Mouse (Mus musculus) stomach, embryonic 15.5 days (tissue): ENCODE measurements around the gene Ttll3. TPM values are rescaled to one million over a fixed set of nuclear protein-coding genes. Genes with fewer than 3 reads are reported as not detected.

Source experiments
- ATAC-seq: fragments of 200-750 bp; cut with Nextera tagmentation; 2 replicates; pipeline ENCODE4 v1.8.0; 2017; ENCODE audit warnings: low read depth, moderate number of reproducible peaks, moderate TSS enrichment; ENCODE audit not compliant: insufficient read depth, low FRiP score
- H3K27ac ChIP-seq: fragments of 300-500 bp; sonication (generic); 2 replicates; pipeline ENCODE4 v1.5.1; 2015; ENCODE audit warnings: mild to moderate bottlenecking, inconsistent platforms
- H3K27me3 ChIP-seq: fragments of 300-500 bp; sonication (generic); replicated peaks from 2 replicates; pipeline ENCODE4 v1.6.1; 2015; ENCODE audit warnings: inconsistent platforms
- H3K36me3 ChIP-seq: fragments of 300-500 bp; sonication (generic); 2 replicates; pipeline ENCODE4 v1.6.1; 2015; ENCODE audit warnings: inconsistent platforms
- H3K4me1 ChIP-seq: fragments of 300-500 bp; sonication (generic); 2 replicates; pipeline ENCODE4 v1.6.1; 2015; ENCODE audit warnings: inconsistent platforms
- H3K4me2 ChIP-seq: fragments of 300-500 bp; sonication (generic); 2 replicates; pipeline ENCODE4 v1.6.1; 2015; ENCODE audit warnings: mild to moderate bottlenecking, inconsistent platforms
- H3K4me3 ChIP-seq: fragments of 300-500 bp; sonication (generic); replicated peaks from 2 replicates; pipeline ENCODE4 v1.5.1; 2015; ENCODE audit warnings: inconsistent platforms
- H3K9ac ChIP-seq: fragments of 300-500 bp; sonication (generic); 2 replicates; pipeline ENCODE4 v1.6.1; 2015; ENCODE audit warnings: inconsistent platforms
- H3K9me3 ChIP-seq: fragments of 300-500 bp; sonication (generic); 2 replicates; pipeline ENCODE4 v1.6.1; 2016; ENCODE audit warnings: inconsistent platforms
- WGBS: fragments of 180-500 bp; shearing (Covaris S2); methylation state at CpG from one replicate; pipeline ENCODE4 v1.1.7; 2015; 5-methylcytosine and 5-hydroxymethylcytosine counted together
- polyA plus RNA-seq: library from polyadenylated mRNA; unstranded; fragments of >200 nt; fragmentation: Nextera tagmentation; extraction: Ambion mirVana; gene quantifications from 2 replicates; pipeline ENCODE4 v1.2.1, GENCODE M21; 2015

The Ttll3 gene
- polyA plus RNA-seq, 1 experiment from 2014 or later = 3.2 TPM

DNA sequence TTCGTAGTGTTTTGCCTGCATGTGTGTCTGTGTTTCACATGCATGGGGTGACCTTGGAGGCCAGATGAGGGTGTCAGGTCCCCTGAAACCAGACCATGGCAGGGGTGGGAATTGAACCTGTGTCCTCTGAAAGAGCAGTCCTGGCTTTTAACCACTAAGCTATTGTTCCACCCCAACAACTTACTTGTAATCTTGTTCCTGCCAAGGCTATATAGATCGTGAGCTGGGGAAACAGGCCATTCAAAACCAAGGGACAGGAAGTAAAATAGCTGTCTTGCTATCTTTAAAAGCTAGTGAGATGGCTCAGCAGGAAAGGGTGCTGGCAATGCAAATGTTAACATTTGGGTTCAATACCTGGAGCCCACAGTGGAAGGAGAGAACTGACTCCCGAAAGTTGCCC lies 40.9 kb downstream of the Ttll3 start:
- H3K27me3 ChIP-seq = no peaks in the 10 kb centered on the region
- H3K4me3 ChIP-seq = no peak overlapping the region
- ATAC-seq = no peak
- H3K4me2 ChIP-seq = no peak overlapping the region
- H3K9ac ChIP-seq = no peak overlapping the region
- no peak overlapping the region for H3K27ac ChIP-seq
- 77% methylated on average over 3 of the region's 3 CpGs for WGBS
- no peaks in the 10 kb centered on the region for H3K36me3 ChIP-seq
- H3K9me3 ChIP-seq = no peaks in the 10 kb centered on the region
- H3K4me1 ChIP-seq = no peaks in the 10 kb centered on the region

DNA sequence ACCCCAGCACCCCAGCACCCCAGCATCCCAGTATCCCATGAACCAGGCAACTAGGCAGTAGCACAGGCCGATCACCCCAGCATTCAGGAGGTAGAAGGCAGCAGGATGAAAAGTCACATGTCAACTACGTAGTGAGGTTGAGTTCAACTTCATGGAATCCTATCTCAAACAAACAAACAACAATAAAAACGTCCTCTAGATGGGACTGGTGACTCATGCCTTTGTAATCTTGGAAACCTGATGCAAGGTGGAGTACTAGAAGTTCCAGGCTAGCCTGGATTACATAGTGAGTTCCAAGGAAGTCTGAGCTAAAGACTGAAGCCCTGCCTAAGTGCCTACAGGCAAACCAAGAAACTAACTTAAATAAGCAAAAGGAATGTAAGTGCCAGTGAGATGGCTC lies 41.8 kb downstream of the Ttll3 start:
- Histone ChIP-seq H3K4me2 (no peak overlapping the region), H3K27ac (no peak overlapping the region), H3K9me3 (no peaks in the 10 kb centered on the region), H3K36me3 (no peaks in the 10 kb centered on the region), H3K4me3 (no peak overlapping the region), H3K27me3 (no peaks in the 10 kb centered on the region), H3K4me1 (no peaks in the 10 kb centered on the region), H3K9ac (no peak overlapping the region)
- WGBS = 52% methylated on average over 3 of the region's 3 CpGs
- ATAC-seq = no peak

DNA sequence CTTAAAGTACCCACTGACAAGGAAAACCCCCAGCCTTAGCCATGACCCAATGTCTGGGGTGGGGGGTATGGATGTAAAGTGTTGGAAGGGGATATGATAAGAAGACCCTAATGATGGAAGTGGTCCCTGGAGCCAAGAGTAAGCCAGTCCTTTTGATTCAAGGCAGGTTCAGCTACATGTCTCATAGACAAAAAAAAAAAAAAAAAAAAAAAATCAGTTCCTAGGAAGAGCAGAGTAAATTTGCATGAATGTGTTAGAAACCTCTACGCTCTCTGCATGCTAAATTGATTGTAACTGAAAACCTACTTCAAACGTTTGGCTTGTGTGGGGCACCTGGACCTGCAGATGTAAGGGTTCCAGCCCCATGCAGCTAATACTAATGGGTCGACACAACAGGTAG lies 42.7 kb downstream of the Ttll3 start:
- H3K27ac ChIP-seq = no peak overlapping the region
- WGBS = 60% methylated on average over 3 of the region's 3 CpGs
- H3K4me3 ChIP-seq = no peak overlapping the region

DNA sequence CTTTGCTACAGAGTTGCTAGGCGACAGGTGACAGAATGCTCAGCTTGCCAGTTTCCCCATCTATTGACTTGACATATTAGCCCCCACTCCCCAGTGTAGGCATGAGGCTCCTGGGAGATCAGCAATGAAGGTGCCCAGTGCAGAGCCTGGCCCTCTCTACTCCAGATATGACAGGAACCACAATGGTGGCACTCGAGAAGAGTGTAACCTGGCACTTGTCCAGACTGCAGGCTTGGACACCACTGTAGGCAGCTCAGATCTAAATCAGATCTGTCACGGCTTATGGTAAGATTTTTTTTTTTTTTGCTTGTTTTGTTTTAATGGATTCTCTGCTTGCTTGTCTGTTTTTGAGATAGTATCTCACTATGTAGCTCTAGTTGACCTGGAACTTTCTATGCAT lies 44.6 kb downstream of the Ttll3 start:
- Histone ChIP-seq H3K4me3 (no peak overlapping the region), H3K9ac (no peak overlapping the region), H3K4me1 (no peaks in the 10 kb centered on the region)

More for the DNA sequence above, 42.7 kb downstream of the Ttll3 start:
- no peak for ATAC-seq
- H3K9me3 ChIP-seq = no peaks in the 10 kb centered on the region
- H3K4me2 ChIP-seq = no peak overlapping the region
- no peaks in the 10 kb centered on the region for H3K27me3 ChIP-seq
- no peaks in the 10 kb centered on the region for H3K36me3 ChIP-seq
- no peaks in the 10 kb centered on the region for H3K4me1 ChIP-seq
- H3K9ac ChIP-seq = no peak overlapping the region

DNA sequence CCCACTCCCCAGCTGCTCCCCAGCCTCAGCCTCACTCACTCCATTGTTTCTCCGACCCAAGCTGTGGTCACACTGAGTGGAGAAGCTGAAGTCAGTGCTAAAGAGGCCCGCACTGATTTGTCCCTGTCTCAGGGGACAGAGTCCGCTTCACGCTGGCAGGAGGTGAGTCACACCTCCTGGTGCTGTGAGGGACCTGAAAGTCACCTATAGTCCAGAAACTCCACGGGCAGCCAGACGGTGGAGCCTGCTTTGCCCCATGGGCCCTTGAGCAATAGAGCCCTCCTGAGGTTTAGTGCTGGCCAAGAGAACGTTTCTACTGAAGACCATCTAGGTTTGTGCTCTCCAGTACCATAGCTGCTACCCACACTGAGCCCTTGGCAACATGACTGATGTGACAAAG lies 45.6 kb downstream of the Ttll3 start:
- Histone ChIP-seq H3K4me1 (no peaks in the 10 kb centered on the region), H3K36me3 (no peaks in the 10 kb centered on the region), H3K4me2 (no peak overlapping the region), H3K27me3 (no peaks in the 10 kb centered on the region), H3K27ac (no peak overlapping the region), H3K9me3 (no peaks in the 10 kb centered on the region), H3K4me3 (no peak overlapping the region), H3K9ac (no peak overlapping the region)
- ATAC-seq = peak; percentile 84
- 64% methylated on average over 7 of the region's 7 CpGs for WGBS

More for the DNA sequence above, 44.6 kb downstream of the Ttll3 start:
- no peak overlapping the region for H3K27ac ChIP-seq
- H3K4me2 ChIP-seq = no peak overlapping the region
- no peaks in the 10 kb centered on the region for H3K36me3 ChIP-seq
- no peaks in the 10 kb centered on the region for H3K9me3 ChIP-seq
- no peaks in the 10 kb centered on the region for H3K27me3 ChIP-seq
- WGBS = 82% methylated on average over 3 of the region's 3 CpGs
- ATAC-seq = no peak

DNA sequence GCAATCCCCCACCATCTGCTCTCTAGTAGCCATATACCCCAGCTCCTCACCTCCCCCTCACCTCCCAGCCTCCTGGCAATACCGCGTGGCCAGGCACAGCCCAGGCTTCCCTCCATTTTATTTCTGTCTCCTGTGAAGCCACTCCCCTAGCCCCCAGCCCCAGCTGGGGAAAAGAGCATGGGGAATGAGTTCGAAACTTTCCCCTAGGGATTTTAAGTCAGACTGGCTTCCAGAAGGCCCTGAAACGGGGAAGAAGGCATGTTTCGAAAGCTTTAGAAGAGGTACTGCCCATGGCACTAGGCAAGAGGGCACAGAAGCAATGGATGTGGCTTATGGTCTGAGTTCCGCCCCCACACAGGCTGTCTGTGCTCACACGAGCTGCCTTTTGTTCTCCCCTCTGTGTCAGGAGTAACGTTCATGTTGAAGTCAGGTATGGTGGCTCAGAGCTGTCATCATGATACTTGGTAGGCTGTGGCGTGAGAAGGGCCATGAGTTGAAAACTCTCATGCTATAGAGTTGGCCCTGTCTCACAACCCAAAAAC lies 46.7 kb downstream of the Ttll3 start, which contains the start of gene Cidec:
Gene Cidec (minus strand): TSS at position 97 of the 542 bp plus-strand sequence.
- Histone ChIP-seq H3K27me3 (no peaks in the 10 kb centered on the region), H3K4me3 (no peak within 1 kb of the TSS), H3K9ac (no peak within 1 kb of the TSS), H3K4me1 (no peaks in the 10 kb centered on the region), H3K36me3 (no peaks in the 10 kb centered on the region), H3K4me2 (no peak within 1 kb of the TSS), H3K27ac (no peak within 1 kb of the TSS), H3K9me3 (no peaks in the 10 kb centered on the region)
- WGBS = 80% methylated on average over 9 of the region's 9 CpGs
- ATAC-seq = no peak

DNA sequence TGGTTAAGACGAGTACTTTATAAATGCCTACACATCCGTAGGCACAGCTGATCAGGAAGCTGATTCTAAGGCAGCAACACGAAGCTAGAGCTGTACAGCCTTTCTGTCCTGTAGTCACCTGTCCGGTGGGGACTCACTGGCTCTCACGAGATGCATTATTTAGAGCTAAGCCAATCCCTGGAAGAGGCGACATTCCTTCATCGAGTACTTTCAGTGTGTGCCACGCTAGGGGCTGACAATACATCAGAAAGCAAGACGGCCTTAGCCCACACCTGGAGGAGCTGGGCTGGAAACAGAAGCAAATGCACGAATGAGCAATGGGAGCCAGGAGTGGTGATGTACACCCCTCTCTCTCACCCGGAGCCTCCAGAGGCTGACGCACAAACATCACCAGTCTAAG lies 48.1 kb downstream of the Ttll3 start:
- Histone ChIP-seq H3K4me1 (no peaks in the 10 kb centered on the region), H3K36me3 (no peaks in the 10 kb centered on the region), H3K27me3 (no peaks in the 10 kb centered on the region), H3K27ac (no peak overlapping the region), H3K9ac (no peak overlapping the region), H3K4me3 (no peak overlapping the region), H3K9me3 (no peaks in the 10 kb centered on the region), H3K4me2 (no peak overlapping the region)
- no peak for ATAC-seq
- 69% methylated on average over 12 of the region's 12 CpGs for WGBS

DNA sequence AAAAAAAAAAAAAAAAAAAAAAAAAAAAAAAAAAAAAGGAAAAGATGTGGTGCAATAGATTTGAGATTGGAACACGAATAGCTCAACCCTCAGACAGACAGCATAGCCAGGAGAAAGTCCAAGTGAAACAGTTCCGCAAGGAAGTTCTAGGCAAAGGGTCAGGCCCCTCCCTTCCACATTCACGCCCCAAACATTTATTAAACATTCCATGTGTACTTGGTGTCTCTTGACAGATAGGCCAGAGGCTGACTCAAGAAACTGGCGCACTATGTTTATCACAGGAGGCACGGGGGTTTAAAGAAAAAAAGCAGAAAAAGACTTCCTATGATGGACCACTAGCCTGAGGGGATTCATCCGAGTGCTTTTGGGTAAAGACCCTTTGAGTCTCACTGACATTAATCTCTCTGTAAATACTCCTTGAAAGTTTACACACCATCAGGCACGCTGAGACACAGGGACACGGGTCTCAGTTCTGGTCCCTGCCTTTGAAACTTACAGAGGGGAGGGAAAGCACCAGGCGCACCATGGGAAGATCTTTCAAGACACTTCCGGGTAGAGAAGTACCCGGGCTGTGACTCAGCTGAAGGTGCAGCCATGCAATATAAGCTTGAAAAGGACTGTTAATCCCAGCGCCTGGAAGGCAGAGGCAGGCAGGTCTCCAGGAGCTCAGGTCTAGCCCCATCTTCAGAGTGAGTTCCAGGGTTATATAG lies 49.8 kb downstream of the Ttll3 start:
- H3K27me3 ChIP-seq = no peaks in the 10 kb centered on the region
- no peaks in the 10 kb centered on the region for H3K9me3 ChIP-seq
- no peaks in the 10 kb centered on the region for H3K4me1 ChIP-seq
- WGBS = 47% methylated on average over 12 of the region's 12 CpGs
- H3K9ac ChIP-seq = no peak overlapping the region
- H3K36me3 ChIP-seq = no peaks in the 10 kb centered on the region
- H3K4me2 ChIP-seq = no peak overlapping the region
- no peak overlapping the region for H3K4me3 ChIP-seq
- no peak for ATAC-seq
- no peak overlapping the region for H3K27ac ChIP-seq

DNA sequence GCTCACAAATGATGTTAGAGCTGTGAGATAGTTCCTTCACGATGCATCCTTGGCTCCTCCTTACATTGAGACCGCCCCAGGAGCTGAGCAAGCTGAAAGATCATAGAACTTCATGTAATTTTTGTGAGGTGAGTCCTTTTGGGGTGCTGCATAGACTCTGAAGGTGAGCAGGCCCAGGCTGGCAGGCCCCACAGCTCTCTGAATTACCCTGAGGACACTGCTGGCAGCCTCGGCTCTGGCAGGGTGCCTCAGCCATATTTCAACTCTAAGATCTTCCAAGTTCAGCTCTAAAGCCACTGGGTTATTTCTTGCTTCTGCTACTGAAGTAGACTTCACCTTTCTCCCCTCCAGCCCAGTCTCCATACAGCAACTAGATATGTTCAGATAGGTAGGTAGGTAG lies 51.6 kb downstream of the Ttll3 start:
- Histone ChIP-seq H3K9ac (no peak overlapping the region), H3K27ac (no peak overlapping the region), H3K27me3 (no peaks in the 10 kb centered on the region), H3K4me1 (no peaks in the 10 kb centered on the region), H3K4me3 (no peak overlapping the region), H3K4me2 (no peak overlapping the region), H3K9me3 (no peaks in the 10 kb centered on the region), H3K36me3 (no peaks in the 10 kb centered on the region)
- 84% methylated on average over 3 of the region's 3 CpGs for WGBS
- ATAC-seq = no peak

DNA sequence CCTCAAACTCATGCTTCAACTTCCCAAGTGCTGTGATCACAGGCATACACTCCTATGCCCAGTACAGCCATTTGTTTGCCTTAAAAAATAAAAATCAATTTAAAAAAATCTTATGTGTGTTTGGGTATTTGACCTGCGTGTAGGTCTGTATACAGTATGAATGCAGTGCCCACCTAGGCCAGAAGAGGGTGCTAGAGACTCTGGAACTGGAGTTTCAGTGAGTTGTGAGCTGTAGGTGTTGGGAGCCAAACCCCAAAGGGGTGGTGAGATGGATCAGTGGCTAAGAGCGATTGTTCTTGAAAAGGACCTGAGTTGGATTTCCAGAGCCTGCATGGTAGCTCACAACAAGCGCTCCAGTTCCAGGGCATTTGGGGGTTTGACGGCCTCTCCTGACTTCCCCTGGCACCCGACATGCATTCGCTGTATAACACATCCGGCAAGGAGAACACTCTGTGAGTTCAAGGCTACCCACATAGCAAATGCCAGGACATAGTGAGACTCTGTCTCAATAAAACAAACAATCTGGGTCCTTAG lies 52.2 kb downstream of the Ttll3 start:
- Histone ChIP-seq H3K27me3 (no peaks in the 10 kb centered on the region), H3K36me3 (0 out of 2 replicates have a peak, but pooled peaks cover under 1% of the 10 kb centered on the region), H3K4me3 (no peak overlapping the region), H3K4me2 (no peak overlapping the region), H3K27ac (no peak overlapping the region), H3K9ac (no peak overlapping the region), H3K9me3 (no peaks in the 10 kb centered on the region), H3K4me1 (no peaks in the 10 kb centered on the region)
- ATAC-seq = no peak
- WGBS = 52% methylated on average over 7 of the region's 7 CpGs

DNA sequence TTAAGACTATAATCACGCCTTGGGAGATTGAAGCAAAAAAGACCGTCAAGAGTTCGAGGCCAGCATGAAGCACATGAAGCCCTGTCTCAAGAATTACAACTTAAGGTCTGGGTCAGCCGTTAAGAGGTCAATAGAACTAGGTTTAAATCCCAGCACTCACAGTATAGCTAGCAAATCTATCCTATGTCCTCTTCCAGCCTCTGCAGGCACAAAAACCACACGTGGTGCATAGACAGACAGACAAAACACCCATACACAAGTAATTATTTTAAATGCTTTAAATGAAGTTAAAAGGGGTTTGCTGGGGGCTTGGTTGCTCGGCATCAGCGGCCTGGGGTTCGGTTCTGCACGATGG lies 53.0 kb downstream of the Ttll3 start:
- WGBS = 38% methylated on average over 9 of the region's 9 CpGs
- H3K27ac ChIP-seq = peak overlapping the region; percentile 33; the same call in 1 of the 2 replicates
- peak overlapping the region; percentile 99 for H3K4me3 ChIP-seq
- no peaks in the 10 kb centered on the region for H3K9me3 ChIP-seq
- H3K27me3 ChIP-seq = no peaks in the 10 kb centered on the region
- H3K36me3 ChIP-seq = peaks cover 9% of the 10 kb centered on the region
- H3K4me2 ChIP-seq = peak overlapping the region; percentile 79
- ATAC-seq = no peak
- H3K9ac ChIP-seq = 0 out of 2 replicates have a peak overlapping the region, but pooled peaks have one; percentile 26
- H3K4me1 ChIP-seq = no peaks in the 10 kb centered on the region

DNA sequence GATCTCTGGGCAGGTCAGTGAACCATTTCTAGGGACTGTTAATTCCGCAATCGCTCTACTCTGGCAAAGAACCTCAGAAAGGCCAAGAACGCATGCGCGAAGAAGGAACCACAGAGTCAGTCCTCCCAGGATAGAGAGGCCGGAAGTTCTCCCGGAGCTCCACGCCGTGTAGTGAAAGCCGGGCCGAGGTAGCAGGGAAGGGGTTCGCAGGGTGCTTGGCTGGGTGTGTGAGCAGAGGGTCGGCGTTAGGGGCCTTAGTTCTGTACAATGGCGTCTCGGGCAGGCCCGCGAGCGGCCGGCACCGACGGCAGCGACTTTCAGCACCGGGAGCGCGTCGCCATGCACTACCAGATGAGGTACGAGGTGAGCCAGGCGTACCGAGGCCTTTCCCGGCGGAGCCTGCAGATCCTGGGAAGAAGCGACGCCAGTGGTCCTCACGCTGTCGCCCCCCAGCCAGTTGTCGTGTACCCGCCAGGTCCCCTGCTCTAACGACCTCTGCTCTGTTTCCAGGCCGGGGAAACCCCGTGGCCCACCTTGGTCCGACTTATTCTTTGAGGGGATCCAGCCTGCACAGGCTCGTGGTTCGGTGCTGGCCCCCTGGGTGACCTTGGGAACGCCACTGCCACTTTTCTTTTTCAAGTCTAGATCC lies 53.5 kb downstream of the Ttll3 start, which contains the start of gene Jagn1:
Gene Jagn1 (plus strand): TSS at position 128 of the 649 bp plus-strand sequence.
- Histone ChIP-seq H3K4me2 (peak within 1 kb of the TSS; percentile 79), H3K9ac (peak within 1 kb of the TSS; percentile 88), H3K4me3 (peak within 1 kb of the TSS; percentile 99), H3K9me3 (no peaks in the 10 kb centered on the region), H3K27me3 (no peaks in the 10 kb centered on the region), H3K4me1 (no peaks in the 10 kb centered on the region), H3K36me3 (peaks cover 14% of the 10 kb centered on the region), H3K27ac (peak within 1 kb of the TSS; percentile 79)
- under 1% methylated on average over 45 of the region's 45 CpGs for WGBS
- ATAC-seq = peak; percentile 89; the same call in 1 of the 2 replicates
